In genomic region chr2:156111358-156112079, GRCm38 (mm10) we compare ENCODE assay signal across 8 mouse cellular contexts. TPM values are rescaled to one million over a fixed set of nuclear protein-coding genes. Genes with fewer than 3 reads are reported as not detected.
A peak's percentile ranks its signal among the peaks of the same experiment; 100 is the strongest.
DNase-seq lines count a peak whose midpoint lies in the region; ATAC-seq lines count a peak whose summit lies in the region.

TSS of gene Cpne1 (minus strand) at chr2:156111965.
TSS of gene Rbm12 (minus strand) at chr2:156111978.

- H3K79me2 ChIP-seq in macrophage (ENCODE audit: inconsistent target), result peaks cover 49% of the 10 kb centered on the region

- no peaks in the 10 kb centered on the region for H3K9me3 ChIP-seq in hindbrain, embryonic 16.5 days (ENCODE audit: control insufficient read depth, low read length)

- H3K4me1 ChIP-seq in hindbrain, embryonic 16.5 days (ENCODE audit: control insufficient read depth, insufficient read depth, low read depth, low read length), result peaks cover 11% of the 10 kb centered on the region

- H3K27me3 ChIP-seq in hindbrain, embryonic 16.5 days (replicated peaks; ENCODE audit: control insufficient read depth, insufficient read depth, low read length), result no peaks in the 10 kb centered on the region

- H3K4me3 ChIP-seq in hindbrain, embryonic 16.5 days (ENCODE audit: low read length), result peak within 1 kb of the TSS; percentile 69
- H3K4me3 ChIP-seq in macrophage (ENCODE audit: inconsistent target), result peak within 1 kb of the TSS; percentile 73

- DNase-seq in T-cell, adult 2 months (ENCODE audit: low spot score), result peak; percentile 94
- peak; percentile 91 to 93 for DNase-seq in cerebellum, postnatal 36 days
- DNase-seq in gastrocnemius, adult 18-20 months (ENCODE audit: low spot score), result peak; percentile 87
- peak; percentile 92 for DNase-seq in left cerebral cortex, adult 18-20 months (ENCODE audit: low spot score in 2 of 2)
- peak; percentile 90 for DNase-seq in right cerebral cortex, adult 18-20 months
- DNase-seq in urinary bladder, postnatal 10 days (ENCODE audit: low spot score), result peak; percentile 59

- H3K9ac ChIP-seq in hindbrain, embryonic 16.5 days (ENCODE audit: low read depth, low read length), result peak within 1 kb of the TSS; percentile 99

- no peaks in the 10 kb centered on the region for H3K36me3 ChIP-seq in hindbrain, embryonic 16.5 days (ENCODE audit: control insufficient read depth, insufficient read depth, low read length)
- H3K36me3 ChIP-seq in macrophage (ENCODE audit: inconsistent target), result no peaks in the 10 kb centered on the region

- under 1% methylated on average over 68 of the region's 74 CpGs for WGBS in hindbrain, embryonic 16.5 days
- under 1% methylated on average over 69 of the region's 74 CpGs for WGBS in macrophage (ENCODE audit: missing documents)

- ATAC-seq in hindbrain, embryonic 16.5 days, result peak; percentile 95

- H3K27ac ChIP-seq in hindbrain, embryonic 16.5 days (ENCODE audit: low read depth, low read length), result peak within 1 kb of the TSS; percentile 95
- H3K27ac ChIP-seq in macrophage, result no peak within 1 kb of the TSS

- H3K4me2 ChIP-seq in hindbrain, embryonic 16.5 days (ENCODE audit: low read length), result peak within 1 kb of the TSS; percentile 78

RNA-seq across cellular contexts. Expression of gene Cpne1, which starts in this region (rescaled TPM):
- 1 to 10 TPM; 7.4 to 9.5 TPM for total RNA-seq in gastrocnemius, adult 18-20 months (2021)
- polyA plus RNA-seq in hindbrain, embryonic 16.5 days (2015; fragmentation: Nextera tagmentation; extraction: Ambion mirVana), result 27.8 and 28.3 TPM in 2 replicates
- 10 to 100 TPM; 23.4 to 25.3 TPM for total RNA-seq in left cerebral cortex, adult 18-20 months (2021)
- 10 to 100 TPM; 13.3 to 75.6 (median 39.1) TPM for total RNA-seq in macrophage (2018; cell fraction: chromatin; rRNA removed)
- total RNA-seq in macrophage (2018; cell fraction: cytosol; rRNA removed), result 10 to 100 TPM in 25 of 26 experiments, 1 to 10 TPM in 1; 8.8 to 36.0 (median 20.0) TPM
- 10 to 100 TPM in 24 of 26 experiments, 1 to 10 TPM in 2; 6.7 to 45.3 (median 27.3) TPM for total RNA-seq in macrophage (2018; cell fraction: nucleus; rRNA removed)
- polyA plus RNA-seq in macrophage (2018), result 7.4 to 25.3 TPM (median 17.9 TPM) in 3 replicates

RNA-seq across cellular contexts. Expression of gene Rbm12, which starts in this region (rescaled TPM):
- 1 to 10 TPM; 5.5 to 7.0 TPM for total RNA-seq in gastrocnemius, adult 18-20 months (2021)
- polyA plus RNA-seq in hindbrain, embryonic 16.5 days (2015; fragmentation: Nextera tagmentation; extraction: Ambion mirVana), result 19.3 and 27.6 TPM in 2 replicates
- 10 to 100 TPM; 22.9 to 24.9 TPM for total RNA-seq in left cerebral cortex, adult 18-20 months (2021)
- 10 to 100 TPM; 23.9 to 65.7 (median 40.6) TPM for total RNA-seq in macrophage (2018; cell fraction: chromatin; rRNA removed)
- total RNA-seq in macrophage (2018; cell fraction: cytosol; rRNA removed), result 10 to 100 TPM in 20 of 26 experiments, 1 to 10 TPM in 6; 7.5 to 28.0 (median 13.2) TPM
- total RNA-seq in macrophage (2018; cell fraction: nucleus; rRNA removed), result 10 to 100 TPM; 14.4 to 52.5 (median 23.9) TPM
- 7.2 to 20.5 TPM (median 8.4 TPM) in 3 replicates for polyA plus RNA-seq in macrophage (2018)
